Mouse (Mus musculus) cerebellum, postnatal 14 days (tissue): ENCODE data around the gene 2310011J03Rik.

ENCODE experiments used
- DNase-seq, 2 experiments: peaks; one replicate each; pipeline ENCODE4 v3.0.0; 2021; ENCODE audit warnings: mixed read lengths in 2 of 2

Gene 2310011J03Rik

DNA sequence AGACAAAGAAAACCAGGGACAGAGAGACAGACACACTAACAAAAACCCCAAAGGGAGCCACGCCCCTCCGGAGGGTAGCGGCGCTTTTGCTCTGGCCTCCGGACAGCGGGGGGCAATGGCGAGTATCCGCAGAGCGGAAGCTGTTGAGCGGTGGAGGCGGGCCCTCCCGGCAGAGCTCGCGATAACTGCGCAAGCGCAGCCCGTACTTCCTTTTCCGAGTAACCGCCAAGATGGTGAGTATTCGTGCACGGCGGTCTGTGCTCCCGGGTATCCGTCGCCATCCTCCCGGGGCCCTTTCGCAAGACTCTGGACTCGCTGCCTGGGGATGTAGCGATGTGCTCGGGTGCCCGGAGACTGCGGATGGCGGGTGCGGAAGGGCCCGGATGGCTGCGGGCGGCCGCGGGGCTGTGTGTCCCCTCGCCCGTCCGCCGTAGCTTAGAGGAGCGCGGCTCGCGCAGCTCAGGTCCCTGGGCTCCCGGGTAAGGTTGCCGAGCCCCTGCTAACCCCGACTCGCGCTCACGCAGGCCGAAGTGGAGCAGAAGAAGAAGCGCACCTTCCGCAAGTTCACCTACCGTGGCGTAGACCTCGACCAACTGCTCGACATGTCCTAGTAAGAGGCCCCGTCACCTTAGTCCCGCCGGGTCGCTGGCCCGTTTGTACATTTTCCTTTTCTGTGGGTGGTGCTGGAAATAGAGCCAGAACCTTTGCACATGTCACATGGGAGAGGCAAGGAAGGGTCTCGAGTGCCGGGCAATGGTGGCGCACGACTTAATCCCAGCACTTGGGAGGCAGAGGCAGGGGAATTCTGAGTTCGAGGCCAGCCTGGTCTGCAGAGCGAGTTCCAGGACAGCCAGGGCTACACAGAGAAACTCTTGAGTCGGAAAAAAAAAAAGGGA is 27.8 kb downstream of the 2310011J03Rik start, which contains the start of gene Rps15:
Gene Rps15, plus strand, starts transcription at position 203 of the 896 bp plus-strand sequence.
- DNase-seq = peak; percentile 98 to 99

DNA sequence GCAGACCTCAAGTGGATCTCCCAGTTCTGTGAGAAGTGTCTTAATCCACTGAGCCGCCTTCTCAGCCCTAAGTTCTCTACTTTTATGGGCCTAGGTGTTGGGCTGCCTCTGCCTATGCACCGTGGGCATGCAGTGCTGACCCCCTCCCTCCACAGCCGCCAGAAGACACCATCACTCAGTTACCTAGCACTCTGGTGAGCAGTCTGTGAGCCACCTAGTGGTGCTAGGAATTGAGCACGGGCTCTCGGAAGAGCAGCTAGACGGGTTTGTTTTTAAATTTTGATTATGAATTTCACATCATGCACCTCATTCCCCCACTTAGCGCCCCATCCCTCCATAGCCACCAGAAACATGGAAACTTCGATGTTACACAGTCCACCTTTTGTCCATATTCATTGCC is 31.7 kb downstream of the 2310011J03Rik start:
- DNase-seq = no peak

DNA sequence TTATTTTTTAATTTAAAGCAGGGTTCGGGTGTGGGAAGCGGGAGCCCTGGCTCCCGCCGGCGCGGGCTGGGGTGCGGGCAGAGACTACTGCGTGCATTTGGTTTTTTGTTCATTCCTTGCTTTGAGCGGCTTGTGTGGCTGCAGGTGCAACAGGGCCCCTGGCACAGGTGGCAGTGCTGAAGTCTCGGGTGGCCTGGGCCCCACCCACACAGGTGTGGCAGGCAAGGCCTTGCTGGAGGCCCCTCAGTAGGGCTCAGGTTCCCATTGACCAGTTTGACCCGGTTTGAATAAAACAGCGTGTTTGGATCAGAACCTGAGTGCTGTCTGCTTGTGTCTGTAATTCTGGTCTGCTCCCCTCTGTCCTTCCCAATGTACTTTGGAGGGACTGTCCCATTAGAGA is 32.2 kb downstream of the 2310011J03Rik start:
- no peak for DNase-seq

DNA sequence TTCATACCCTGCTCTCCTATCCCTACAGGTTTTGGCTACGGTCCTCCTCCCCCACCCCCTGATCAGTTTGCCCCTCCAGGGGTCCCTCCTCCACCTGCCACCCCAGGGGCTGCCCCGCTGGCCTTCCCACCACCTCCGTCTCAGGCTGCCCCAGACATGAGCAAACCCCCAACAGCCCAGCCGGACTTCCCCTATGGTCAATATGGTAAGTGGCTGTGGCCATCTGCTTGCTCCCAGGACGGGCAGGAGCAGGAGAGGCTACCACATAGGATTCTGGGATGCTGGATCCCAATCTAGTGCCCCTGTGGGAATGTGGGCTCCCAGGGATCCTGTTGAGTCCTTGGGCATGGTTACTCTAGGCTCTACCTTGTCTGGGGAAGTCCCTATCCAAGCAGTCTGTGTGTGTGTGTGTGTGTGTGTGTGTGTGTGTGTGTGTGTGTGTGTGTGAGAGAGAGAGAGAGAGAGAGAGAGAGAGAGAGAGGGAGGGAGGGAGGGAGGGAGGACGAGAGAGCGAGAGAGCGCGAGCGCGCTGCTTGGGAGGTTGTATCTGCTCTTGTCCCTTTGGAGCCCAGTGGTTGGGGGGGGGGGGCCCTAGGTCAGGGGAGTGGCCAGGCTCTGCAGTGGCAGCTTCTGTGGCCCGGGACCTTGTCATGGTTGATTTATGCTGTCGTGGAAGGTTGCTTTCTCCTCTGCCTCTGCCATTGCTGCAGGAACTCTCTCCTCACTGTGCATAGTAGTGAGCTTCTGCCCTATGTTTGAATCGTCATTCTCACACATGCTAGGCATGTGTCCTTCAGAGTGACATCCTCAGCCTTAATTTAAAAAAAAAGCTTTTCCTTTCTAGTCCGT is 34.9 kb downstream of the 2310011J03Rik start:
- DNase-seq = no peak

DNA sequence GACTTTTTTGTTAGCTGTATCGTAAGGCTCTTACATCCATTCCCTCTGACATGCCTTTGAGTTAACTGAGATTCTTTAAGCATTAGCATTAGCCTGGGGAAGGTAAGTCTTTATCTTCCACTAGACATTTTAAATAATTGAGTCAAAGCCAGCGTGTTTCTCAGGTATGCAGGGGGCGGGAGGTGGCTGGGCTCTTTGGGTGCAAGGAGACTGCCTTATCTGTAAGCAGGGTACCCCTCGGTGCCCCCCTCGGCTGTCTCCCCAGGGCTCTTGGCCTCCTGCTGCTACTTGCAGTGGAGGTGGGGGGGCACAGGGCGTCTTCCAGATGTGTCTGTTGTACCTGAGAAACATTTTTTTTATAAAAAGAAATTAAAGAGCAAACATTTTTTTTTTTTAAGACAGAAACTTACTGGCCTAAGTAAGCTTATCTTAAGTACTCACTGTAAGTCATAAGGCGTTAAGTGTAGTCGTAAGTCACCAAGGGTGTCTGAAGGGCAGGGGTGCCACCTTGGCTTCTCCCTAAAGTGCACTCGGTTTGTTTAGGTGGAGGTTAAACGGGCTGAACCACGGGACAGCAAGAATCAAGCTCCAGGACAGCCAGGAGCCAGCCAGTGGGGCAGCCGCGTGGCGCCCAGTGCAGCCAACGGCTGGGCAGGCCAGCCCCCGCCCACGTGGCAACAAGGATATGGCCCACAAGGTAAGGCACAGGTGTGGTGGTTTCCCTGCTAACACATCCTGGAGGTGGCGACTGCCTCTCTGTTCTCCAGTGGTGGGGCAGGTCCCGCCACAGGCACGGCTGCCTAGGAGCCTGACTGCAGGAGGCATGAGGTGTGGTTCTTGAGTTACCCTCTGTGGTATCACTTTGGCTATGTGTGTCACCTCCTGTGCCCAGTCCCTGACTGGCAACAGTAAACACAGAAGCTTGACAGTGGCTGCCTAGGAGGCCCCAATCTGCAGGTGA is 37.6 kb downstream of the 2310011J03Rik start:
- peak; percentile 16 to 46 for DNase-seq

DNA sequence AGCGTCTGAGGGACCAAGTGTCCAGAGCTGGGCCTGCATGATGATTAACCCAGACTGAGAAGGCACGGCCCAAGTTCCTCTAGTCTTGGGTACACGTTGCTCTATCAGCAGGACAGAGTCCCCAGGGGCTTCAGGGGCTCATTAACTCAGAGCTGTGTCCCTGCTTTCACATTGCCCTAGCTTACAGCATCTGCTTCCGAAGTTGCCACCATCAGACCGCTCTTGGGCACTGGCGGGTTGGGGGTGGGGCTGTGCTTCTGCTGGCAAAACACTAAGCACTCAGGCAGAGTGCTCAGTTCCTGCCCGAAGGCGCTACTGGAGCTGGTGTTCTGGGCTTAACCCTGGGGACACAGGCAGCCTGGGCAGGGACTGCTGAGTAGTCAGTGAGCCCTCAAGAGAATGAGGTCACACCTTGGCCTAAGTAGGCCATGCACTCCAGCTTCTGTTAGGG is 38.4 kb downstream of the 2310011J03Rik start:
- DNase-seq = peak; percentile 51 to 55

DNA sequence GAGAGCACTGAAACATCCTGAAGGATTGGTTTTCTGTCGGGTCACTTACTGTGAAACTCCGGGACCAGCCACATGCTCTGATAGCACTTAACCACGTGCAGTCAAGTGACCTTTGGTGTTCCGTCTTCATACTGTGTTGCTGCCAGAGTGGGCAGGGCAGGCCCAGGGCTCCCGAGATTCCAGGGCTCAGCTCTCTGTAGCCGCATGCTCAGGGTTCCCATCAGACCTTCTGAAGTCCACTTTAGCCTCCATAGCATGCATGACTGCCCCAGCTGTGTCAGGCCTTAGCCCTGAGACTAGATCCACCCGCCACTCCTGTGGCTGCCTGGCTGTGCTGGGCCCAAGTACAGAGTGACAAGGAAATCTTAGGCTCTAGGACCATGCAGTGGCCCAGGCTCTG is 39.0 kb downstream of the 2310011J03Rik start:
- DNase-seq = no peak

DNA sequence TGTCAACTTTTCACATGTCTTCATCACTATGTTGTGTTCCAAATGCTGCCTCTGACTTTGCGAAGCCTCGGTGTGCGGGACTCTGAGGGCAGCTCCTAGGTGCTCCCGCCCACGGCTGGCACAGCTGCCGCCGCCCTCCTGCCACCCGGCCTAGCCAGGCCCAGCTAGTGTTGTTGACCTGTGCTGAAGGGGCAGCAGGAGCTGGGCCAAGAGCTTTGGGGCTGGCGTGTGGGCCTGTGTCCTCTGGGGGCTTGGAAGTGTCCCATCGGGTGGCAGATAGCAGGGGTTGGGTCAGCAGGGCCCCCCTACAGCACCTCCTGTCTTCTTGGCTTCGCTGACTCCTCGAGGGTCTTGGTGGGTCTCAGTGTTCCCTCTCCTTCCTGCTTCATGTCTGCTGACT is 41.1 kb downstream of the 2310011J03Rik start:
- no peak for DNase-seq

DNA sequence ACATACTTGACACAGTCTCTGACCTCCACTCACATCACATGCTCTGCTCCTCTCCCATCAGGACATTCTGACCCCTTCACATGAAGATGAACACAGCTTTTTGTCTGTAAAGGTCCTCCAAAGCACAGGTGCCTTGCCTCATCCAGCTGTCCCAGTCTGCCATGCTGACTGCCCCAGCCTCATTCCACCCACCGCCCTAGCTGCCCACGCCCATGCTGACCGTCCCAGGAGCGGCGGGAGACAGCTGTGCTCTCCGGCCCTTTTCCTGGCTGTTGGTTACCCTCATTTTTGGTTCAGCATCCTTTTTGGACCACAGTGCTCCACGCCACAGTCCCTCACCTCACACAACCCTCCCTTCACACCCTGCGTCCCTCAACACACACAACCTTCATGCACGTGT is 41.9 kb downstream of the 2310011J03Rik start:
- DNase-seq = no peak

DNA sequence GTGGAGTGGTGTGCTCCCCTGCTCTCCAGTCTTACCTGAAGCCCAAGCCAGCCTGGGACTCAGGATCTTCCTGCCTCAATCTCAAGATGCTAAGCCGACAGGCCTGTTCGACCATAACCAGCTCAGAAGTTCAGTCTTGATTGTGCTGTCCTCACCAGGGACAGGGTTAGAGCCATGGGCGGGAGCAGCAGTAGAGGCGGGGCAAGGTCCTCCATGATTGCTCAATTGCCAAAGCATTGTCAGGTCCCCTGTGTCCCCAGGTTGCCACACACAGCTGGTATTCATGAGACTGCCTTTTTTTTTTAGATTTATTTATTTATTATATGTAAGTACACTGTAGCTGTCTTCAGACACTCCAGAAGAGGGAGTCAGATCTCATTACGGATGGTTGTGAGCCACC is 44.1 kb downstream of the 2310011J03Rik start:
- DNase-seq = no peak

DNA sequence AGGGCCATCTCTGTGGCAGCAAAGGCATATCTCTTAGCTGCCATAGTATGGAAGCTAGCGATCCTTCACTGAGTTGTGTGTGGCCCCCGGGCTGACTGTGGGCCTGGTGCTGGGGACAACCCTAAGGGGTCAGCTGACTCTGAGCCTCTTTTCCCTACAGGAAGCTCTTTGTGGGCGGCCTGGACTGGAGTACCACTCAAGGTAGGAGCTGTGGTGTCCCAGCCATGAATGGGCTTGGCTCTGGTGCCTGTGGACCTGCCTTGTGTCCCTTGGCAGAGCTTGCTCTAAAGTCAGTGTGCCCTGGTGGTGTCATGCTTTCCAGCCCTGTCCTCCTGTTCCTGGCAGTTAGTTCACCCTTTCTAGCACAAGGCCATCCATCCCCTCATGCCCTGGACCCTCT is 46.5 kb downstream of the 2310011J03Rik start:
- DNase-seq = no peak

DNA sequence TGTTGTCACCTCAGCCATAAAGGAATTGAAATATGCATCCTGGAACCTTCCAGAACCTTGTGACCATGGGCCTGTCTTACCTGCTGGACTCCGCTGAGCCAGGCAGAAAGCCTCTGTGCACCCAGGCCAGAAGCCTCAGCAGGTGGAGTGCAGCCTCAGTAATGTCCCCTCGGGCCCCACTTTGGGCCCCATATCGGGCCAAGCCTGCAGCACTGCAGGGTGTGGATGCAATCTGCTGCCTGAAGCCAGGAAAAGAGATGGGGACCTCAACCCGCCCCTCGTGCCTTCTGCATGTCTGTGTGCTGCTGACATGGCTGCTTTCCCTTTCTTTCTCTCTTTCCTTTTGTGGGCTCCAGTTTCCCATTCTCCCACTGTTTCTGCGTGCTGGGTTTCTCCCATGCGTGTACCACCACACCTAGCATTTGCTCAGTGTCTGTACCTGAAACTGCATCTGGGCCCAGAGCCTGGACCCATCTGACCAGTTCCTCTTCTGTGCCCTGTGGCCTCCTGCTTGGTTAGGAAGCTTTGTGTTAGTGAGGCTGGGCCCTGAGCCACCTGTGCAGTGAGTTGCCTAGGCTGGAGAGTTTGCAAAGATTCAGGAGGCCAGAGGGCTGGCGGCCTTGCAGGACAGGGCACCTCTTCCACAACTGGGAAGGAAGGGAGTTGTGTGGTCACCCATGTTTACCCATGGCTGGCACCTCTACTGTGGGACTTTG is 48.3 kb downstream of the 2310011J03Rik start:
- no peak for DNase-seq

DNA sequence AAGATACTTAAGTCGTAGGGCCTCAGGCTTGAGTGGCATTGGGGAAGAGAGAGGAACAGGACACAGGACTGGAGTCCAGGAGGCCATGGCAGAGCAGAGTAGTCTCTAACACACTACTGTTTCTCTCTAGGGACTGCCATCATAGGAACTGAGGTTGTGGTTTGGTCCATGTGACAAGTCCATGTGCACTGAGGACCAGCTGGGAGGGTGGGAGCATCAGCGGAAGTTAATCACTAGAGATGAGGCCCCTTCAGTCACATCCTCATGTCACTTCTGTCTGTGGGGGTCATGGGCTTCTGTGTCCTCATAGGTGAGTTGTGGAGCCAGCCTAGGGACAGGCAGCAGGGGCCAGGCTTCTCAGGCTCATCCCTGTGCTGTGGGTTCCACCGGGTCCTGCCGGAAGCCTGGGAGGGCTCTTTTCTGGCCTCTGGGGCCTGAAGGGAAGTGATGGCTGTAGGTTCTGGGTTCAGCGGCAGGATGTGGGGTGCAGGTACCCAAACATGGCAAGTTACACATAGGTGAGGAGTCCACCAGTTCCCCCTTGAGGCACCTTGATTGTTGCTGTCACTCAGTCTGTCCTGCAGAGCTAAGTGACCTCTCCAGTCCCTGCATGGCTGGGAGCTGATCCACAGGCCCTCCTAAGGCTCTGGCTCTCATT is 49.0 kb downstream of the 2310011J03Rik start:
- no peak for DNase-seq

DNA sequence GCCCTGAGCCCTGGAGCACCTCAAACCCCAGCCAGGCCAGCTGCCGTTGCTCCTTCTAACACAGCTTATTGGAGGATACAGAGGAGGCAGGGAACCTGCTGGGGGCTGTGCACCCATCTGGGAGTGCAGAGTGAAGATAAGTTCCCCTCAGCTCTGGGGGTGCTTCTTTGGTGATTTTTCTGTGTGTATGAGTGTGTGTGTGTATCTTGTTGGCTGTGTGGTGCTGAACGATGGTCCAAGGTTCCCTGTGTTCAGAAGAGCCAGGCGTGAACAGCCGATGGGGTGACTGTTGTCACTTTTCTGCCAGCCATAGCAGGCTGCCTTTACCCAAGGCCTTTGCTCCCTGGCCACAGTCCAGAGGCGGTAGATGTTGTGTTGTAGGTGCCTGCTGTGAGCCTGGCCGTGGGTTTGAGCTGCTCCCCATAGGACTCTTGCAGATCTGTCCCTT is 49.6 kb downstream of the 2310011J03Rik start:
- peak in 1 of 2 experiments; percentile 54 for DNase-seq

DNA sequence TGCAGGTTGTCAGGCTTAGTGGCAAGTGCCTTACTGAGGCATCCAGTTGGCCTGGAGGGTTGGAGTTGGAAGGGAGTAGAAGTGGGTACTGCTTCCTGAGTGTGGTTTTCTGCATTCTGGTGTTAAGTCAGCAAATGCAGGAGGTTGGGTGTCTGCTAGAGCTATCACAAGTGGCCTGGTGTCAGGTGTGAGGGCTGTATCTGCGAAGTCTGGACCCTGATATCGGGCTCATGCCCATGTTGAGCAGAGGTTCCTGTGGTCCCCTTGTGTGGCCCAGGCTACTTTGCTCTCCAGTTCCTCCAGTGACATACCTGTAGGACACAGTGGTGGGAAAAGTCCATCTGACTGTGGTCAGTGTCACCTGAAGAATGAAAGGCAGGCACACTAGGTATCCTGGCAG is 50.2 kb downstream of the 2310011J03Rik start:
- DNase-seq = no peak
